Mouse (Mus musculus) thymus, postnatal 4 days (tissue): ENCODE measurements around the gene Zfp568.

ENCODE experiments used
- DNase-seq: peaks from one replicate; pipeline ENCODE4 v3.0.0; 2021

Zfp568 gene

DNA sequence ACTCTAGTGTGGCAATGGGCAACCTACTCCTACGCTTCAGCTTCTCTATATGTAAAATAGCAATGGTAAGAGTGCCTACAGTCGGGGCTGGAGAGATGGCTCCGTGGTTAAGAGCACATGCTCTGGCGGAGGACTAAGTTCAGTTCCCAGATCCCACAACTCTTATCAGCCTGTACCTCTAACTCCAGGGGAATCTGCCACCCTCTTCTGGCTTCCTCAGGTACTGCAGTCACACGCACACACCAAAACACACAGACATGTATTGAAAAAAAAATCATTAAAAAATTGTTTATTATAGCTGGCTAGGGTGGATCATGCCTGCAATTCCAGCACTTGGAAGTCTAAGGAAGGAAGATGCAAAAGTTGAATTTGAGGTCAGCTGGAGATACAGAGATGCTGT lies 78.7 kb downstream of the Zfp568 start:
- DNase-seq = peak; percentile 63

DNA sequence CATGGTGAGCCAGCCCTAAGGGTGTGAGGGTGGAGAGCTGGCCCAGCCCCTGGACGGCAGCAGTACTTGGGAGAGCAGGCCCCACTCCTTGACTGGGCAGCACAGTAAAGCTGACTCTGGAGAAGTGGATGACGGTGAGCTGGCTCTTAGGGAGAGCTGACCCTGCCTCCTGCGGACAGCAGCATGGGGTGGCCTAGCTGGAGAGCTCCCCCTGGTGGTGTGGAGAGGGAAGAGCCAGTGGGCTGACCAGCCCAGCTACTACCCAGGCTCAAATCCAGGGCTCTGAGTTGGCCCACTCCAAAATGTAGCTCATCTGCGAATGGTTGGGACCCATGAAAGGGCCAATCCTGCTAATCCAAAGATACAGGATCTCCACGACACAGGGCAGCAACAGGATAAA lies 80.9 kb downstream of the Zfp568 start:
- peak; percentile 14 for DNase-seq

- peak; percentile 92 for DNase-seq
These were observed 88.6 kb downstream of the Zfp568 start, which contains the start of gene Zfp82 for GRCm38 (mm10) chr7:30072146-30073028. Gene Zfp82, minus strand, starts transcription at chr7:30072900.
